Mouse (Mus musculus): ENCODE measurements around the gene Phf21a. TPM values are rescaled to one million over a fixed set of nuclear protein-coding genes. Genes with fewer than 3 reads are reported as not detected.

Phf21a gene
- polyA plus RNA-seq, 1 experiment from 2014 or later = 7.3 TPM

DNA sequence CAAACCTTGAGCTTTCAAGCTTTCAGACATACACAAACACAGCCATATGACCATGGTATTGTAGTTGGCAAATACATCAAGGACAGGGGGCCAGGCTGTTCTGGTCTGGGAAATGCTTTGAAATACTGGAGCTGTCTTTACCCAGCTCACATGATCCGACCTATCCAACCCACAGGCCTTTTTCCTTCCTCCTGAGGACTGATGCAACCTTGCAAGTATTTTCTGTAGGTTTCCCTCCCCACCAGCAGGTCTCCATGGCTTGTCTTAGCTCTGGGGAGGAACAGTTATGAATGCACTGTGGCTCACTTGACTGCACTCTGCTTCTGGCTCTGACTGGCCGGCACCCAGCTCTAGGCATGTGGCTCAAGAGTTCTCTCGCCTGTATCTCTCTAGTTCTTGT is 223.7 kb downstream of the Phf21a start:
- Histone ChIP-seq H3K4me1 (replicated peaks; ENCODE audit: control insufficient read depth, insufficient read depth) (no peaks in the 10 kb centered on the region), H3K9me3 (ENCODE audit: control insufficient read depth, low read length) (no peaks in the 10 kb centered on the region), H3K9ac (ENCODE audit: low read length) (no peak overlapping the region), H3K4me3 (ENCODE audit: low read depth, low read length) (no peak overlapping the region), H3K27ac (replicated peaks) (no peak overlapping the region), H3K4me2 (replicated peaks; ENCODE audit: low read depth) (no peak overlapping the region), H3K27me3 (ENCODE audit: control insufficient read depth, insufficient read depth, low read length) (no peaks in the 10 kb centered on the region), H3K36me3 (ENCODE audit: control insufficient read depth, insufficient read depth, low read length) (no peaks in the 10 kb centered on the region)
- no peak for DNase-seq (ENCODE audit: low spot score)
- 66% methylated on average over 3 of the region's 3 CpGs for WGBS
- TF ChIP-seq CTCF (IDR thresholded peaks at IDR 0.05; ENCODE audit: low read depth) (no peak), EP300 (optimal IDR thresholded peaks at IDR 0.05) (no peak)
- ATAC-seq (ENCODE audit: low FRiP score, low TSS enrichment) = no peak

DNA sequence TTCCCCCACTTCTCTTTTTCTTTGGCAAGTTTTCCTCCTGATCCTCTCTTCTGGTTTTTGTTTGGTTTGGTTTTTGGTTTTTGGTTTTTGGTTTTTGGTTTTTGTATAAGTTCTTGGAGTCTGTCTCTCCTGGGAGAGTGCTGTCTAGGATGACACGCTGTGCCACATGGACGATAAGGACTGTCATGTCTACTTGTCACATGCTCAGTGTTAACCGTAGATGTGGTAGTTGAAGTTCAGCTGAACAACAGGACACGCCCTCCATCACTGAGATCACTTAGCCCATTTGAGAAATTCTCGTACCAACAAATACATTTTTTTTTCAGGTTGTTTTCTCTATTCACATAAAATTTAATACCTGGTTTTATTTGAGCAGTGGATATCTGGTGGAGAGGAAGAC is 224.3 kb downstream of the Phf21a start:
- ATAC-seq (ENCODE audit: low FRiP score, low TSS enrichment) = no peak
- no peak overlapping the region for H3K9ac ChIP-seq (ENCODE audit: low read length)
- H3K4me1 ChIP-seq (replicated peaks; ENCODE audit: control insufficient read depth, insufficient read depth) = no peaks in the 10 kb centered on the region
- no peak overlapping the region for H3K4me3 ChIP-seq (ENCODE audit: low read depth, low read length)
- H3K9me3 ChIP-seq (ENCODE audit: control insufficient read depth, low read length) = no peaks in the 10 kb centered on the region
- TF ChIP-seq CTCF (IDR thresholded peaks at IDR 0.05; ENCODE audit: low read depth) (no peak), EP300 (optimal IDR thresholded peaks at IDR 0.05) (no peak)
- WGBS = 82% methylated on average over 5 of the region's 5 CpGs
- no peak for DNase-seq (ENCODE audit: low spot score)
- H3K27me3 ChIP-seq (ENCODE audit: control insufficient read depth, insufficient read depth, low read length) = no peaks in the 10 kb centered on the region
- H3K27ac ChIP-seq (replicated peaks) = no peak overlapping the region
- H3K4me2 ChIP-seq (replicated peaks; ENCODE audit: low read depth) = no peak overlapping the region
- 0 out of 2 replicates have a peak, but pooled peaks cover 4% of the 10 kb centered on the region for H3K36me3 ChIP-seq (ENCODE audit: control insufficient read depth, insufficient read depth, low read length)

DNA sequence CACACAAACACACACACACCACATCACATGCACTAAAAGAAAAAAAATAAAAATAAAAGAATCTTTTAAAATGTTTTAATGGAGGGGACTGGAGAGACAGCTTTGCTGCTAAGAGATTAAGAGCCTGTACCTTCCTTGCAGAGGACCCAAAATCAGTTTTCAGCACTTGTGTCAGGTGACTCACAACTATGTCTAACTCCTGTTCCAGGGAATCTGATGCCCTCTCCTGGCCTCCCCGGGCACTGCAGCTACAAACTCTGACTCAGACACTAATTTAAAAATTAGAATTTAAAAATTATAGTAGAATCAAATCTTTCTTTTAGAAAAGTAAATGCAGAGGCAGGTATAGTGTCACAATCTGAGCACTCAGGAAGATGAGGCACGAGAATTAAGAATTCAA is 229.8 kb downstream of the Phf21a start:
- H3K27ac ChIP-seq (replicated peaks) = no peak overlapping the region
- TF ChIP-seq EP300 (optimal IDR thresholded peaks at IDR 0.05) (no peak), CTCF (IDR thresholded peaks at IDR 0.05; ENCODE audit: low read depth) (peak; percentile 65)
- peaks cover 6% of the 10 kb centered on the region; the same call in 1 of the 2 replicates for H3K36me3 ChIP-seq (ENCODE audit: control insufficient read depth, insufficient read depth, low read length)
- no peaks in the 10 kb centered on the region for H3K27me3 ChIP-seq (ENCODE audit: control insufficient read depth, insufficient read depth, low read length)
- no peak overlapping the region for H3K4me2 ChIP-seq (replicated peaks; ENCODE audit: low read depth)
- no peak overlapping the region for H3K4me3 ChIP-seq (ENCODE audit: low read depth, low read length)
- no peaks in the 10 kb centered on the region for H3K9me3 ChIP-seq (ENCODE audit: control insufficient read depth, low read length)
- DNase-seq (ENCODE audit: low spot score) (peak; percentile 52), ATAC-seq (ENCODE audit: low FRiP score, low TSS enrichment) (no peak)
- H3K9ac ChIP-seq (ENCODE audit: low read length) = no peak overlapping the region
- no peaks in the 10 kb centered on the region for H3K4me1 ChIP-seq (replicated peaks; ENCODE audit: control insufficient read depth, insufficient read depth)
- 90% methylated on average over 2 of the region's 2 CpGs for WGBS

GRCm38 (mm10) chr2:92325676-92326075 is 232.8 kb downstream of the Phf21a start:
- DNase-seq (ENCODE audit: low spot score) (no peak), ATAC-seq (ENCODE audit: low FRiP score, low TSS enrichment) (no peak)
- Histone ChIP-seq H3K9ac (ENCODE audit: low read length) (no peak overlapping the region), H3K4me3 (ENCODE audit: low read depth, low read length) (no peak overlapping the region), H3K4me1 (replicated peaks; ENCODE audit: control insufficient read depth, insufficient read depth) (no peaks in the 10 kb centered on the region), H3K4me2 (replicated peaks; ENCODE audit: low read depth) (no peak overlapping the region), H3K9me3 (ENCODE audit: control insufficient read depth, low read length) (no peaks in the 10 kb centered on the region), H3K36me3 (ENCODE audit: control insufficient read depth, insufficient read depth, low read length) (peaks cover 6% of the 10 kb centered on the region; the same call in 1 of the 2 replicates), H3K27ac (replicated peaks) (no peak overlapping the region), H3K27me3 (ENCODE audit: control insufficient read depth, insufficient read depth, low read length) (no peaks in the 10 kb centered on the region)
- TF ChIP-seq CTCF (IDR thresholded peaks at IDR 0.05; ENCODE audit: low read depth) (no peak), EP300 (optimal IDR thresholded peaks at IDR 0.05) (no peak)
- WGBS = 72% methylated on average over 7 of the region's 7 CpGs

DNA sequence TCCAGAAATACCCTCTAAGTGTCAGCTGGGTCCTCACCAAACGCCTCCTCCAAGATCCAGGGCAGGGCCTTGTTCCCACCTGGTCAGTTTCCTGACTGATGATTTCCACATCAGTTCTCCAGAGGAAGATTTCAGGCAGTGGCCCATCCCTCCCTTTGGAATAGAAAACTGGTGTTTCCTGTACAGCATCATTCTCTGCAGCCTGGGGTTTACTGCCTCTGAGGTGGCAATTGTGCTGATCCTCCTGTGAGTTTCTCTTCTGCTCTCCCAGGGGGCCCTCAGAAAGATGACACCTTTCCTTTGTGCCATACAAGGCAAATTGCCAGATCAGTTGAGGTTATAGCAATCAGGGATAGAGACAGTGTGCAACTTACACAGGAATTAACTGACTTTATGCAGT is 233.3 kb downstream of the Phf21a start:
- Histone ChIP-seq H3K4me3 (ENCODE audit: low read depth, low read length) (no peak overlapping the region), H3K4me1 (replicated peaks; ENCODE audit: control insufficient read depth, insufficient read depth) (no peaks in the 10 kb centered on the region), H3K27ac (replicated peaks) (no peak overlapping the region), H3K4me2 (replicated peaks; ENCODE audit: low read depth) (no peak overlapping the region), H3K27me3 (ENCODE audit: control insufficient read depth, insufficient read depth, low read length) (no peaks in the 10 kb centered on the region), H3K9me3 (ENCODE audit: control insufficient read depth, low read length) (no peaks in the 10 kb centered on the region), H3K36me3 (ENCODE audit: control insufficient read depth, insufficient read depth, low read length) (peaks cover 6% of the 10 kb centered on the region; the same call in 1 of the 2 replicates), H3K9ac (ENCODE audit: low read length) (no peak overlapping the region)
- DNase-seq (ENCODE audit: low spot score) (no peak), ATAC-seq (ENCODE audit: low FRiP score, low TSS enrichment) (no peak)
- WGBS = 67% methylated on average over 1 of the region's 1 CpGs
- TF ChIP-seq EP300 (optimal IDR thresholded peaks at IDR 0.05) = no peak
- TF ChIP-seq CTCF (IDR thresholded peaks at IDR 0.05; ENCODE audit: low read depth) = no peak

DNA sequence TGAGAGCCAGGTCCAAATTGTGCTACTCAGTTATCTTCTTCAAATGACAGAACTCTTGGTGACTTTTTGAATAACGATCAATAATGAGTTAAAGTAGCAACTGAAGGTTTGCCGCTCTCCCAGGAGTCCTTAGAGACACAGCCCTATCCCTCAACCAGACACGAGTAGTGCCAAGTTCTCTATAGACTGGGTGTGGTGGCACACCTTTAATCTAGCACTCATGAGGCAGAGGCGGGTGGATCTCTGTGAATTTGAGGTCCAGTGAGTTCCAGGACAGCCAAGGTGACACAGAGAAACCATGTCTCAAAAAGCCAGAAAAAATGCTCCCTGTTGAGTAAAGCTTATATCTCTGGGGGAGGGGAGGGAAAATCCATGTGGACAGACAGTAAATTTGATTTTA is 234.7 kb downstream of the Phf21a start:
- no peaks in the 10 kb centered on the region for H3K9me3 ChIP-seq (ENCODE audit: control insufficient read depth, low read length)
- H3K36me3 ChIP-seq (ENCODE audit: control insufficient read depth, insufficient read depth, low read length) = peaks cover 2% of the 10 kb centered on the region
- H3K4me1 ChIP-seq (replicated peaks; ENCODE audit: control insufficient read depth, insufficient read depth) = no peaks in the 10 kb centered on the region
- DNase-seq (ENCODE audit: low spot score) (no peak), ATAC-seq (ENCODE audit: low FRiP score, low TSS enrichment) (no peak)
- WGBS = 88% methylated on average over 4 of the region's 4 CpGs
- H3K4me3 ChIP-seq (ENCODE audit: low read depth, low read length) = no peak overlapping the region
- no peak overlapping the region for H3K9ac ChIP-seq (ENCODE audit: low read length)
- TF ChIP-seq EP300 (optimal IDR thresholded peaks at IDR 0.05) (no peak), CTCF (IDR thresholded peaks at IDR 0.05; ENCODE audit: low read depth) (no peak)
- no peaks in the 10 kb centered on the region for H3K27me3 ChIP-seq (ENCODE audit: control insufficient read depth, insufficient read depth, low read length)
- H3K4me2 ChIP-seq (replicated peaks; ENCODE audit: low read depth) = no peak overlapping the region
- no peak overlapping the region for H3K27ac ChIP-seq (replicated peaks)

Data from stomach, postnatal 0 days (tissue).